Mouse (Mus musculus) c-Kit-negative CD71-positive TER-119-positive erythroid progenitor cells, embryonic 14.5 days (primary cell): Measurements from ENCODE around the gene Pbx3.

ENCODE experiments used
- DNase-seq: peaks from one replicate; pipeline ENCODE4 v3.0.0-alpha.2; 2013; ENCODE audit warnings: low read depth, low spot score

Gene Pbx3

GRCm38 (mm10) chr2:34147036-34147435, 225.9 kb downstream of the Pbx3 start:
- DNase-seq: no peak

GRCm38 (mm10) chr2:34146431-34146830, 226.5 kb downstream of the Pbx3 start:
- no peak for DNase-seq

GRCm38 (mm10) chr2:34139470-34140158, 233.3 kb downstream of the Pbx3 start:
- DNase-seq: no peak

GRCm38 (mm10) chr2:34135316-34135715, 237.6 kb downstream of the Pbx3 start:
- DNase-seq: no peak

- DNase-seq: no peak
Measured at GRCm38 (mm10) chr2:34132751-34133150, 240.2 kb downstream of the Pbx3 start.

- no peak for DNase-seq
Measured at GRCm38 (mm10) chr2:34129674-34130267, 243.2 kb downstream of the Pbx3 start.

- DNase-seq: no peak
Measured at GRCm38 (mm10) chr2:34127871-34128270, 245.1 kb downstream of the Pbx3 start.

- DNase-seq: no peak
Measured at GRCm38 (mm10) chr2:34123896-34124295, 249.0 kb downstream of the Pbx3 start.
